Mouse (Mus musculus) erythroblast, embryonic 14.5 days (primary cell): ENCODE results near the gene Cd151.

Experiments used
- GATA1 ChIP-seq: IDR thresholded peaks from 2 replicates; pipeline ENCODE4 v1.6.1; 2012; ENCODE audit warnings: low read length, inconsistent platforms, mixed read lengths
- TAL1 ChIP-seq: IDR thresholded peaks from 3 replicates; pipeline ENCODE4 v1.6.1; 2012; ENCODE audit warnings: low read length, inconsistent platforms, mixed read lengths

GRCm38 (mm10) chr7:141432741-141433516, 34.3 kb upstream of the Cd151 start:
- TF ChIP-seq GATA1 (no peak), TAL1 (no peak)
